Mouse (Mus musculus) G1E (cell line): ENCODE data around the gene Fance. TPM values are rescaled to one million over a fixed set of nuclear protein-coding genes. Genes with fewer than 3 reads are reported as not detected.
A peak's percentile ranks its signal among the peaks of the same experiment; 100 is the strongest.

ENCODE experiments used
- ATAC-seq: 2 replicates; pipeline ENCODE4 v1.8.0; 2016; ENCODE audit warnings: mild to moderate bottlenecking; ENCODE audit not compliant: insufficient number of reproducible peaks, poor library complexity, low FRiP score, severe bottlenecking; ENCODE audit errors: extremely low read depth
- DNase-seq: peaks from one replicate; pipeline ENCODE4 v3.0.0; 2012; ENCODE audit warnings: low spot score
- H3K27me3 ChIP-seq: 2 replicates; pipeline ENCODE4 v1.6.1; 2012; ENCODE audit warnings: mild to moderate bottlenecking, low read length, inconsistent platforms; ENCODE audit not compliant: insufficient read depth
- H3K36me3 ChIP-seq: replicated peaks from 2 replicates; pipeline ENCODE3; 2012; ENCODE audit warnings: mild to moderate bottlenecking, inconsistent platforms
- H3K4me1 ChIP-seq: 2 replicates; pipeline ENCODE4 v1.6.1; 2012; ENCODE audit warnings: low read depth, low read length, inconsistent platforms, mixed read lengths; ENCODE audit not compliant: insufficient read depth
- H3K4me3 ChIP-seq: 2 replicates; pipeline ENCODE4 v1.5.1; 2012; ENCODE audit warnings: low read depth, mild to moderate bottlenecking, inconsistent platforms, low read length, moderate library complexity, mixed read lengths
- H3K9me3 ChIP-seq: replicated peaks from 2 replicates; pipeline ENCODE4 v1.6.1; 2012; ENCODE audit warnings: inconsistent platforms
- CTCF ChIP-seq: IDR thresholded peaks from 2 replicates; pipeline ENCODE4 v1.5.1; 2012; ENCODE audit warnings: low read depth, low read length, inconsistent platforms, mixed read lengths
- GATA1 ChIP-seq: IDR thresholded peaks from 2 replicates; pipeline ENCODE4 v1.6.1; 2012; ENCODE audit warnings: borderline replicate concordance, low read length, inconsistent platforms, mixed read lengths
- GATA2 ChIP-seq: IDR thresholded peaks from 2 replicates; pipeline ENCODE4 v1.6.1; 2012; ENCODE audit warnings: low read depth, low read length, inconsistent platforms, borderline replicate concordance
- POLR2AphosphoS5 ChIP-seq: IDR thresholded peaks from 2 replicates; pipeline ENCODE4 v1.6.1; 2012; ENCODE audit warnings: low read depth, low read length, inconsistent platforms; ENCODE audit not compliant: insufficient replicate concordance
- TAL1 ChIP-seq: conservative IDR thresholded peaks from 2 replicates; pipeline ENCODE4 v1.6.1; 2012; ENCODE audit warnings: low read depth, low read length, inconsistent platforms, mixed read lengths
- polyA plus RNA-seq: library from polyadenylated mRNA; stranded (reverse); fragments of >175 nt; gene quantifications from 2 replicates; pipeline ENCODE4 v1.2.3, GENCODE M21; 2012
- total RNA-seq, 2 experiments: library from RNA; stranded (forward) in 1 of 2; stranded (reverse) in 1 of 2; fragments of 200-1000 nt in 1 of 2; fragments of >200 nt in 1 of 2; fragmentation: Nextera tagmentation in 1 of 2; gene quantifications; 2 replicates each; pipeline ENCODE4 v1.2.3; 2014 to 2017

Fance gene
- total and polyA plus RNA-seq, 3 experiments, result 33.9 to 79.0 (median 50.1) TPM

DNA sequence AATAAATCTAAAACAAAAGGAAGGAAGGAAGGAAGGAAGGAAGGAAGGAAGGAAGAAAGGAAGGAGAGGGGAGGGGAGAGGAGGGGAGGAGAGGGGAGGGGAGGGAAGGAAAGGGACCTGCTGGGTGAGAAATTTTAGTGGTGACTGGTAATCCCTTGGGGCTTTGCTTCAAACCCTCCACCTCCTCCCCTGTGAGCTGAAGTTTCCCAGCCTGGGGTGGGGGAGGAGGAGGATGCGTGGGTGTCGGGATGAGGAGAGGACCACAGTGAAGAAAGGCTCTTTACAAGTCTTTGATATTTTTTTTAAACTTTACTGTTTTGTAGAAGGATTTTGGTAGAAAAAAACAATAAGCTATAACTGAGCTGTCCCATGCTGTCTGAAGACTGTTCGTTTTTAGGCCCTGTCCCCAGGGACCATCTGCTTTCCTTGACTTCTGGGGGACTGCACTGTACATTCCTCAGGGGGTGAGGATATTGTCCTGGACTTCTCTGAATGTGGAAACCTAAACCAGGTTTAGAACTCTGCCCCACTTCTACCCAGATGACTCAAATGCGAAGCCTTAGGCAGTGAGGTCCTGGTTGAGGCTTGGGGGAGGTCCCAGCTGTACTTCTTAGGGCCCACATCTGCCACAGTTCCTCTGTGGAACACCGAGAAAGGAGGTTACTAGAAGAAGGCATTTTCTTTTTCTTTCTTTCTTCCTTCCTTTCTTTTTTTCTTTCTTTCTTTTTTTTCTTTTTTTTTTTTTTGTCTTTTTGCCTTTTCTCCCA, 1.8 kb upstream of the Fance start:
- TF ChIP-seq CTCF (no peak), GATA2 (no peak), TAL1 (no peak), POLR2AphosphoS5 (no peak)
- Histone ChIP-seq H3K27me3 (no peaks in the 10 kb centered on the region), H3K4me1 (peaks cover 68% of the 10 kb centered on the region), H3K4me3 (no peak overlapping the region; the same call in 1 of the 2 replicates), H3K9me3 (no peaks in the 10 kb centered on the region), H3K36me3 (peaks cover 18% of the 10 kb centered on the region)
- DNase-seq (peak; percentile 43), ATAC-seq (no peak)

DNA sequence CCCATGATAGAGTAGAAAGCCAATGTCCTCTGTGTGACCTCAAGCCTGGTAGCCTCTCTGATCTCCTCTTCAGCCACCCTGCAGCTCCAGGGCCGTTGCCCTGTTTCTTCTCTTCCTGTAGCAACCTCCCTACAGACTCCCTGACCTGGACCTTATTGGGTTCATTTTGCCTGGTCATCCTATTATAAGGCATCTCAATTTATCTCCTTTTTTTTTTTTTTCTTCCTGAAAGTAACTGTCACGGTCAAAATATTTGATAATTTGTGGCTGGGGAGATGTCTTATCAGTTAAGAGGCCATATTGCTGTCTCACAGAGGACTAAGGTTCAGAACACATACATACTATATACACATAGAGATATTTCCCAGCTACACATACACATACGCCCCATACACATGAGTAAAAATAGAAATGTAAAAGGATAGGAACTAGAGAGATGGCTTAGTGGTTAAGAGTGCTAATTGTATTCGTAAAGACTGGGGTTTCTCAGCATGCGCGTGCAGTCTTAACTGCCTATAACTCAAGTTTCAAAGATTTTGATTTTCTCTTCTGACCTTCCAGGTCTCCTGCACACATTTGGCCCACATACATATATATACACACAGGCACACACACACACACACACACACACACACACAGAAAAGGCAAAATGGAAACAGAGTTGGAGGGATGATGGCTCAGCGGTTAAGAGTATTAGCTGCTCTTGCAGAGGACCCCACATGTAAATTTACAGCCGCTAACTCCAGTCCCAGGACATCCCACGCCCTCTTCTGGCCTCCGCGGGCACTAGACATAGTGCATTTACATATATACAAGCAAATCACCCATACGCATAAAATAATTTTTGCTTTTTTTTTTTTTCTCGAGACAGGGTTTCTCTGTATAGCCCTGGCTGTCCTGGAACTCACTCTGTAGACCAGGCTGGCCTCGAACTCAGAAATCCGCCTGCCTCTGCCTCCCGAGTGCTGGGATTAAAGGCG, 797 bp upstream of the Fance start:
- no peak for ATAC-seq
- DNase-seq, result no peak
- no peak for TF ChIP-seq GATA1
- TF ChIP-seq GATA2, result no peak
- no peak for TF ChIP-seq CTCF
- TF ChIP-seq TAL1, result no peak
- no peak for TF ChIP-seq POLR2AphosphoS5
- peaks cover 70% of the 10 kb centered on the region for H3K4me1 ChIP-seq
- no peaks in the 10 kb centered on the region for H3K27me3 ChIP-seq
- no peaks in the 10 kb centered on the region for H3K9me3 ChIP-seq
- peaks cover 28% of the 10 kb centered on the region for H3K36me3 ChIP-seq
- peak overlapping the region; percentile 90 for H3K4me3 ChIP-seq

DNA sequence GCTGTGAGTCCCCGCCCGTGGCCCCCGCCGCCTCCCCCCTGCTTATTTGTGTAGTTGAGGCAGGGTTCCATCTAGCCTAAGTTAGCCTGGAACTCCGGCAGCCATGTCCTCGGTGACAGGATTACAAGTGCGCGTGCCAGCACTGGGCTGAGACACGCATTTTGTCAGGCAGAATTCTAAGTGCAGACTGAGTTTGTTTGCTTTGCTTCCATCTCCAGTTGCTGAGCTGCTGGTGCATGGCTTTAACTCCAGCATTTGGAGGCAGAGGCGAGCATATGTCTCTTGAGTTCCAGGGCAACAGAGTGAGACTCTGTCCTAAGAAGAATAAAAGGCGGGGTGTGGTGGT, 534 bp downstream of the Fance start:
- Histone ChIP-seq H3K27me3 (no peaks in the 10 kb centered on the region), H3K4me3 (peak overlapping the region; percentile 90), H3K36me3 (peaks cover 41% of the 10 kb centered on the region), H3K4me1 (peaks cover 69% of the 10 kb centered on the region), H3K9me3 (no peaks in the 10 kb centered on the region)
- DNase-seq, result no peak
- TF ChIP-seq CTCF, result no peak
- TF ChIP-seq GATA1, result no peak
- no peak for TF ChIP-seq POLR2AphosphoS5
- TF ChIP-seq TAL1, result no peak
- TF ChIP-seq GATA2, result no peak
- ATAC-seq, result no peak

DNA sequence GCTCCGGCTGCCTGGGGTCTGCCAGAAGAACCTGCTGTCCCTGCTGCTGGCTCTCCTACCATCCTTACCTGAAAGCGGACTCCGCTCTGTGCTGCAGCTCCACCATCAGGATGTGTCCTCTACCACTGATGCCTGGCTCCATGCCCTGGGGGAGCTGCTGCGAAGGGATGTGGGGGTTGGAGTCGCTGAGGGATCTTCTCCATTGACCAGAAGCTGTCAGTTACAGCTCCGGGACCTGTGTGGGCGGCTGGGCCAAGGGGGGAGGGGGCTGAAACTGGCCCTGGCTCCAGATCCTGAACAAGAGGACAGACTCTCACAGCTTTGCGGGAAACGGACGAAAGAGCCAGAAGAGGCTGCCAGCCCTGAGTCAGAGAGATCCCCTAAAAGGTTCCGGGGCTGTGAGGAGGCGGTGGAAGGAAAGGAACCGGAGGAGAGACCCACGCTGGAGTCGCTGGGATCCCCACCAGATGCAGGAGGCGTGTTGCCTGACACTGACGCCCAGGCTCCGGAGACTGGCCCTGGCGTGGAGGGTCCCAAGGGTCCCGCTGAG, 2.4 kb downstream of the Fance start:
- ATAC-seq, result no peak
- no peak for TF ChIP-seq CTCF
- TF ChIP-seq POLR2AphosphoS5, result no peak
- TF ChIP-seq GATA2, result no peak
- no peak for TF ChIP-seq GATA1
- TF ChIP-seq TAL1, result no peak
- DNase-seq, result no peak
- H3K4me1 ChIP-seq, result peaks cover 66% of the 10 kb centered on the region
- H3K9me3 ChIP-seq, result no peaks in the 10 kb centered on the region
- peaks cover 58% of the 10 kb centered on the region for H3K36me3 ChIP-seq
- H3K4me3 ChIP-seq, result peak overlapping the region; percentile 62; the same call in 1 of the 2 replicates
- H3K27me3 ChIP-seq, result no peaks in the 10 kb centered on the region

DNA sequence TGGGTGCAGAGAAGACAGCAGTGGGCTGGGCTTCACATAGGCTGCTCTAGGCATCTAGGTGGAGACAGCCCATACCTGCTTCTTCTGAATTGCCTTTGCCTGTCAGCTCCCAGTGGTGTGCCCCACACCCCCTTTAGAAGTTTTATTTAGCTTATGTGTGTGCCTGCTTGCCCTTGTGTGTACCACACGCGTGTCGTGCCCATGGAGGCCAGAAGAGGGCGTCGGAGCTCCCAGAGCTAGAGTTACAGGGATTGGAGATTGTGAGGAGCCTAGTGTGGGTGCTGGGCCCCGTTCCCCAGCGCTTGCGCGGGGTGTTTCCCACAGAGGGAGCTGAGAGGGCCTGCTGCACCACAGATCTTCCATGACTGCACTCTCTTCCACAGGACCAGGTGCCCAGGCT, 3.2 kb downstream of the Fance start:
- Histone ChIP-seq H3K4me3 (peak overlapping the region; percentile 63; the same call in 1 of the 2 replicates), H3K4me1 (peaks cover 63% of the 10 kb centered on the region), H3K9me3 (no peaks in the 10 kb centered on the region), H3K36me3 (peaks cover 66% of the 10 kb centered on the region), H3K27me3 (no peaks in the 10 kb centered on the region)
- no peak for DNase-seq
- ATAC-seq, result no peak
- TF ChIP-seq CTCF (no peak), TAL1 (no peak), GATA1 (no peak), POLR2AphosphoS5 (no peak), GATA2 (no peak)
